Mouse (Mus musculus): ENCODE measurements around the gene Tubgcp2. TPM values are rescaled to one million over a fixed set of nuclear protein-coding genes. Genes with fewer than 3 reads are reported as not detected.
A peak's percentile ranks its signal among the peaks of the same experiment; 100 is the strongest.

Tubgcp2 gene
- total and polyA plus RNA-seq, 3 experiments, result 42.5 to 50.4 (median 46.7) TPM

DNA sequence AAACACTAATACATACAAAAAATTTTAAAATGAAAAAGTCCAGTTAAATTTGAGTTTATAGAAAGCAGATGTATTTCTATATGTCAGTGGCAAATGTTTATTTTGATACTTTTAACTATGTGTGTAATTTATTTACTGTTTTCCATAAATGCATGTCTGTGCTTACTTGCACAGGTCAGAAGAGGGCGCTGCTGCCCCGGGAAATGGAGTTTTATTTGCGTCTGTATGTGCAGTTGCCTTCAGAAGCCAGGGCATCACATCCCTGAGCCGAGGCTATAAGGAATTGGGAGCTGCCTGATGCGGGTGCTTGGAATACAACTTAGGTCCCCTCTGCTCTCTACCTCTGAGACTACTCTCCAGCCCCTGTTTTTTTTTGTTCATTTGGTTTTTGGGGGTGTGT, 42.2 kb upstream of the Tubgcp2 start:
- no peak for TF ChIP-seq MAX (IDR thresholded peaks at IDR 0.05; ENCODE audit: low read length)
- TF ChIP-seq NRF1 (IDR thresholded peaks at IDR 0.05; ENCODE audit: low read depth, low read length), result no peak
- TF ChIP-seq TCF12 (IDR thresholded peaks at IDR 0.05; ENCODE audit: low read depth, low read length), result no peak
- no peak for TF ChIP-seq MEF2A (IDR thresholded peaks at IDR 0.05; ENCODE audit: borderline replicate concordance, low read depth, low read length)
- no peak for TF ChIP-seq POLR2A (IDR thresholded peaks at IDR 0.05; ENCODE audit: low read depth, low read length)
- peak; percentile 74 for TF ChIP-seq ZC3H11A (IDR thresholded peaks at IDR 0.05; ENCODE audit: low read depth, low read length)
- TF ChIP-seq PAX5 (IDR thresholded peaks at IDR 0.05; ENCODE audit: low read length), result no peak
- TF ChIP-seq RAD21 (IDR thresholded peaks at IDR 0.05; ENCODE audit: low read depth, low read length), result peak; percentile 93
- TF ChIP-seq JUND (conservative IDR thresholded peaks at IDR 0.05; ENCODE audit: low read depth, low read length), result no peak
- no peak for TF ChIP-seq NELFE (IDR thresholded peaks at IDR 0.05; ENCODE audit: low read depth, low read length)
- no peak for TF ChIP-seq RCOR1 (conservative IDR thresholded peaks at IDR 0.05; ENCODE audit: low read depth, low read length)
- TF ChIP-seq IRF4 (IDR thresholded peaks at IDR 0.05; ENCODE audit: low read depth, low read length), result no peak
- no peak for TF ChIP-seq MYC (IDR thresholded peaks at IDR 0.05; ENCODE audit: low read depth, low read length)
- peak; percentile 82 for TF ChIP-seq SMC3 (IDR thresholded peaks at IDR 0.05; ENCODE audit: low read depth, low read length)
- no peak for TF ChIP-seq ZKSCAN1 (IDR thresholded peaks at IDR 0.05; ENCODE audit: borderline replicate concordance, low read depth, low read length)
- TF ChIP-seq MAZ (IDR thresholded peaks at IDR 0.05; ENCODE audit: low read depth, low read length), result no peak
- no peak for TF ChIP-seq EP300 (IDR thresholded peaks at IDR 0.05; ENCODE audit: low read length)
- TF ChIP-seq BHLHE40 (IDR thresholded peaks at IDR 0.05; ENCODE audit: low read depth, low read length), result no peak
- no peak for TF ChIP-seq MXI1 (IDR thresholded peaks at IDR 0.05; ENCODE audit: low read depth, low read length)
- no peak for TF ChIP-seq USF1 (IDR thresholded peaks at IDR 0.05; ENCODE audit: low read depth, low read length)
- TF ChIP-seq ETS1 (conservative IDR thresholded peaks at IDR 0.05; ENCODE audit: low read depth, low read length), result no peak
- no peak for TF ChIP-seq TBP (conservative IDR thresholded peaks at IDR 0.05; ENCODE audit: low read depth, low read length)
- TF ChIP-seq MAFK (IDR thresholded peaks at IDR 0.05; ENCODE audit: insufficient replicate concordance, low read length), result no peak
- peak; percentile 64 to 91 for TF ChIP-seq CTCF (conservative IDR thresholded peaks at IDR 0.05 in 1 of 2, IDR thresholded peaks at IDR 0.05 in 1 of 2; ENCODE audit: low read depth in 2 of 2, low read length in 2 of 2)
- TF ChIP-seq POLR2AphosphoS2 (IDR thresholded peaks at IDR 0.05; ENCODE audit: low read depth, low read length), result no peak
- no peak for TF ChIP-seq KAT2A (IDR thresholded peaks at IDR 0.05; ENCODE audit: insufficient replicate concordance, low read length)
- TF ChIP-seq UBTF (IDR thresholded peaks at IDR 0.05; ENCODE audit: low read depth, low read length), result no peak
- H3K9me3 ChIP-seq (replicated peaks; ENCODE audit: low read length), result no peaks in the 10 kb centered on the region
- H3K36me3 ChIP-seq (replicated peaks in 1 of 2; ENCODE audit: control insufficient read depth in 1 of 2, insufficient read depth in 1 of 2, low read length in 1 of 2), result no peaks in the 10 kb centered on the region
- in situ Hi-C loops (cut with MboI; ENCODE audit: low pct_ligation_motif_present, low pct_unique_long_range_greater_than_20kb, low sequenced_read_pairs) (loop anchor here (25.0 kb wide), 1 partner anchor 759 kb away; the partner anchor contains the start of genes Odf3, Scgb1c1 and Urah), dilution Hi-C loops (cut with MboI; ENCODE audit: extremely low pct_ligation_motif_present, extremely low pct_unique_long_range_greater_than_20kb, low sequenced_read_pairs) (no loop called here)
- H3K27ac ChIP-seq (ENCODE audit: insufficient read depth, low read depth), result no peak overlapping the region
- H3K27me3 ChIP-seq (replicated peaks), result peaks cover 46% of the 10 kb centered on the region
- H3K4me3 ChIP-seq (replicated peaks in 1 of 3; ENCODE audit: low read depth in 2 of 3, low read length in 2 of 3, poor library complexity in 1 of 3), result no peak overlapping the region
- peaks cover 17 to 22% of the 10 kb centered on the region in 2 experiments for H3K4me1 ChIP-seq (ENCODE audit: control insufficient read depth in 1 of 2, insufficient read depth in 2 of 2)
- H3K9ac ChIP-seq (ENCODE audit: insufficient read depth, low read depth), result no peak overlapping the region
- peak; percentile 81 for DNase-seq (ENCODE audit: extremely low read depth)
- H3K79me2 ChIP-seq (replicated peaks; ENCODE audit: control insufficient read depth, extremely low read depth, insufficient read depth, poor library complexity, severe bottlenecking), result no peaks in the 10 kb centered on the region
- peak overlapping the region; percentile 69 for H3K4me2 ChIP-seq (ENCODE audit: insufficient read depth, low read depth, poor library complexity, severe bottlenecking)

All from CH12.LX (cell line).